Mouse (Mus musculus): ENCODE data around the gene Rusc1.

Rusc1 gene

DNA sequence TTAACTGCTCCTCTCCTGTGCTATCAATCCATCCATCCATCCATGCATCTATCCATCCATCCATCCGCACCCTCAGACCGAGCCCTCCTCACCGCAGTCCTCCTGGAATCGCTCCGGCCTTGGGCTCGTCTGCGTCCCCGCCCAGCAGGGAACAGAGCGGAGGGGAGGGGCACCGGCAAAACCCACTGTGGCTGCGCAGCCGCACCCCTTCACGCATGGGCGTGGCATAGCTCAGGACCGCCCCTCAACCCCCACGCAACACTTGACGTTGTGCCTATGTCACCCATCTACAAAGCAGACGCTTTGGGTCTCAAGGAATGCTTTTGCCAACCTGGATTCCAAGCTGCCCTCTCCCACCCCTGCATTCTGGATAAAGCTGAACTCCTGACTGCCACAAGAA lies at the start of gene Rusc1:
Gene Rusc1 (minus strand): TSS at position 137 of the 400 bp plus-strand sequence.
- peak; percentile 70 for DNase-seq (ENCODE audit: low spot score)

DNA sequence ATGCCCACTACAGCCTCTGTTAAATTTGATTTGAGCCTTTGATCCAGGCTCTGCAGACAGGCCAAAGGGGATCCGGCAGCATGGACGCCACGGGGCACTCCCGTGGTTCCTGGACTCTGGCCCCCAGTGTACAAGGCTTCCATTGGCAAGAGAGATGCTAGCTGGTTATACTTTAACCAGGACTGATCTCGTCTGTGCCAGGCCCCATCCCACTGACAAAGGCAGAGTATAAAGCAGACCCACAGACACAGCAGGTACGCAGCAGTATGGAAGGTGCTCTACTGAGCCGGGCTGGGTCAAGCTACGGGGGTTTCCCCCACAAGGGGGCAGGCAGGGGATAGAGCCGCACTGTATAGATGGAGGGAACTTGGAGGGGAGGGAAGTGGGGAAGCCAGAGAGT lies 43.3 kb upstream of the Rusc1 start:
- DNase-seq (ENCODE audit: low spot score): peak; percentile 17

DNA sequence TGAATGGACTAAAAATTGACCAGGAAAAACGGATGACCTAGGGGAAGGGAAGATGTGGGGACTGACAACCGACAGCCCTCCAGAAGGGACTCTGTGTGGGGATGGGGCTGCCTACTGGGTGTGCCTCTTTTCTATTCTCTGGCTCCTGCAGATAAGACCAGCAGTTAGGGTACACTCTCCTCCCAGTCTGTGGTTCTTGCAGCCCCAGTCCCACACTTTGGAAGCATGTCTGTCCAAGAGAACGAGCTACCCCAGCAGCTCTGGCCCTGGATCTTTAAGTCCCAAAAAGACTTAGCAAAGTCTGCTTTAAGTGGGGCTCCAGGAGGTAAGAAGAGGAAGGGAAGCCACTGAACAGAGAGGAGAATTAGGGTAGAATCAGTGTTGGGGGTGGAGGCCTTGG lies 42.8 kb upstream of the Rusc1 start, which contains the start of gene Pklr:
Gene Pklr (plus strand): TSS at position 185 of the 400 bp plus-strand sequence.
- DNase-seq (ENCODE audit: low spot score): no peak

DNA sequence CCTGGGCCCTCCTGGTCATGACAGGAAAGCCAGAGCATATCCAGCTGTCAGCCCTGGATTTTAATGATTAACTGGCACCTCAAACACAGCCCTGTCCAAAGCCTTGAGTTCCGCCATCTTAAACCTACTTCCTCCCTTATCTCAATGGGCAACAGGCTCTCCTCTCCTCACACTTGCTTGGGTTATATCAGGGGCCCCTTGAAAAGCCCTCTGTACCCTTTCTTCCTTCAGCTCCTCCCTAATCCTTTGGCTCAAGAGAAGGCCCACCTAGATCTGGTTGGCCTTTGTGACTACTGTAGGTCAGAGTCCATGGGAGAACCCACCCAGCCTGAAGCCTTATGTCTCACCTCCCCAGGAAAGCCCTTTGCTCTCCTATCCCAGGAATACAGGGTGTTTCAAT lies 40.6 kb upstream of the Rusc1 start:
- no peak for DNase-seq (ENCODE audit: low spot score)

DNA sequence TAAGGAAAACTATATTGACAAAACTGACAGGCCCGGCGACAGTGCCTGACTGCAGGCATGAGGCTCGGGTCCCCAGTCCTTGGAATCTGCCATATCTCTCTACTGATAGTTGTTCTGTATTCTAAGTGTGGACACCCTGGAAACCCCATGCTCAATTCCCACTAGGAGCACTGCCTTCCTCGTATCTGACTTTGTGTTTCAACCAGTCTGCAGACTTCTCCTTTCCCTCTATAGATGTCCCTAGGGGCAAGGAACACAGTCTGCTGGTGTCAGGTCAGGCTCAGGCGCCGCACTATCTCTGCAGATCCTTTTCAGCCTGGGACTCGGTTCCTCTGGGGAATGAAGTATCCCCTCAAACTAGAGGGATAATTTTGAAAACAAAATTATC lies 39.9 kb upstream of the Rusc1 start:
- DNase-seq (ENCODE audit: low spot score): no peak

DNA sequence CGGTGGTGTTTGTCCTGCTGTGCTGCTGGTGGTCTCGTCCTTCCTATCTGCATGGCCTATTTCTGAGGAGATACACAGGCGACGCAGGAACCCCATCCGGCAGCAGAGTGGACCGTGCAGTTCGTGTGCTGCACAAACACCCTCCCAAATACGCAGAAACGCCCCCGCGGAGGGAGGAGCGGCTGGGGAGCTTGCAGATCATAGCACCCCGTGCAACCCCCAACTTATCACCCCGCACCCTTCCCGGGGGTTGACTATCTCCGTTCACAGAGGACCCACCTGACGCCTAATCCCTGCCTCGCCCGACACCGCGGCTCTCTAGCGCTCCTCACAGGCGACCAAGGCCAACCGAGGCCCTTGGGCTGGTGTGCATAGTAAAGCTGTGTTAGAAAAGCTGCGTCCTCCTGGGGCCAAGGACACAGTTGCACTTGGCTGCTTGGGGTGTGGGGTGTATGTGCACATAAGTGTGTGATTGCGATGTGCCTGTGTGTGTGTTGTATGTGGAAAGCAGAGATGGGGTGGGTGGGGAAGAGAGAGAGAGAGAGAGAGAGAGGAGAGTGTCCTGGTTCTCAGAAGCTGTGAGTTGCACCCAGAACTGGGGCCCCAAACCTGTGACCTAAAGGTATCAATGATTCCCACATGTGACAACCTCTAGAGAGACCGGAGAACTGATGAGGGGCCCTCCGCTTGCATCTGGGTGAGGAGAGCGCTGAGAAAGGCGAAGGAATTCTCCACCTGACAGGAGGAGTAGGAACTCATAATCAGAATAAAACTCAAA lies 39.4 kb upstream of the Rusc1 start:
- peak; percentile 18 for DNase-seq (ENCODE audit: low spot score)

DNA sequence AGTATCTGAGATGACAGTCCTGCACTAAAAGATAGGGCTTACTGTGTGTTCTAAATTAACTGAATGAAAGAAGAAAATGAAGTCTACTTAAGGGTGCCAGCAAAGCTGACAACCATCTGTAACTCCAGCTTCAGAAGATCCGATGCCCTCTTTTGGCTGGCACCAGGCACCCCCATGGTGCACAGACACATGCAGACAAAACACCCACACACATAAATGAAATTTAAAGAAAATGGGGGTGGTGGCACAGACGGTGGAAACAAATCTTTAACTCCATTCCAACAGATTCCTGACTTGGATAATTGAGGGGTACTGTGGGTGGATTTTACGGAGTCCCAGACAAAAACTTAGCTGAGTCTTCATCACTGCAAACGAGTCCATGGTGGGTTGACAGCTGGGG lies 38.7 kb upstream of the Rusc1 start:
- DNase-seq (ENCODE audit: low spot score): no peak

DNA sequence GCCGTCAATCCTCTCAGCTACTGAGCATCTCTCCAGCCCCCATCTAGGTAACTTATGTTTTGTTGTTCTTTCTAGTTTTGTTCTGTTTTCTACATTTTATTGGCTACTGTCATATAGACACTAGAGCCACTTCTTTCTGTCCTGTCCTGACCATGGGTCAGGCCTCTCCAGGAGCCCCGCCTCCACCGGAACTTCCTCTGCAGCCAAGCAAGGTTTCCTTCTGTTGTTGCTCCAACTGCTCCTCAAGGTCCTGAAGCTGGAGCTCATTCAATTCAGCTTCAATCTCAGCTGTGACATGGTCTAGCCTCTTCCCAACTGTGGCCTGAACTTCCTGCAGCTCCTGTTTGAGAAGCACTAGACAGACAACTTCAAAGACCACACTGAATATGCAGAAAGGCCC lies 36.8 kb upstream of the Rusc1 start:
- DNase-seq (ENCODE audit: low spot score): no peak

DNA sequence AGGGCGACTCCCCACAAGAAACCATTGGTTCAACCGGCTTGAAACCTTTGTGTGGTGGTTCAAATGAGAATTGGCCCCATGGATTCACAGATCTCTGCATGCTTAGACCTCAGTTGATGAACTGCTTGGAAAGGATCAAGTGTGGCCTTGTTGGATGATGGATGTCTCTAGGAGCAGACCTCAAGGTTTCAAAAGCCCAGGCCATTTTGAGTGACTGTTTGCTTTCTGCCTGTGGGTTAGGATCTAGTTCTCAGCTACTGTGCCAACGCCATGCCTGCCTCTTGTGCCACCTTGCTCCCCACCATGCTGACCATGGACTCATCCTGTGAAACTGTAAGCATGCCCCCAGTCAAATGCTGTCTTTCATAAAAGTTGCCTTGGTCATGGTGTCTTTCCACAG lies 32.9 kb upstream of the Rusc1 start:
- no peak for DNase-seq (ENCODE audit: low spot score)

DNA sequence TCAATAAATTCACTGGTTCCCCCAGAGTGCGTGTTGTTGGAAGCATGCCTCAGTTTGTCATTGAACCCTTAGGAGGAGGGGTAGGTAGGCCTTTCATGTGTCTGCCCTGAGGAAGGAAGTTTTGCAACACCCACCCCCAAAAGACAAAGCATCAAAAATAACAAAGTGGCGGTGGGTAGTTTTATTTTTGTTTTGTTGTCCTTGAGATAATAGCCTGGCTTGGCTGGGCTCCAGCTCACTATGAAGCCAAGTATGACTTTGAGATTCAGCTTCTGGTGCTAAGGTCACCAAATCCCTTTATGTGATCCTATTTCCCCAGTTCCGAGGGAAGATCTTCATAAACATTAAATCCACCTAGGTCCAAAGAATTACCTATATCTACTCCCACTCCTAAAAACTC lies 31.1 kb upstream of the Rusc1 start:
- DNase-seq (ENCODE audit: low spot score): no peak

DNA sequence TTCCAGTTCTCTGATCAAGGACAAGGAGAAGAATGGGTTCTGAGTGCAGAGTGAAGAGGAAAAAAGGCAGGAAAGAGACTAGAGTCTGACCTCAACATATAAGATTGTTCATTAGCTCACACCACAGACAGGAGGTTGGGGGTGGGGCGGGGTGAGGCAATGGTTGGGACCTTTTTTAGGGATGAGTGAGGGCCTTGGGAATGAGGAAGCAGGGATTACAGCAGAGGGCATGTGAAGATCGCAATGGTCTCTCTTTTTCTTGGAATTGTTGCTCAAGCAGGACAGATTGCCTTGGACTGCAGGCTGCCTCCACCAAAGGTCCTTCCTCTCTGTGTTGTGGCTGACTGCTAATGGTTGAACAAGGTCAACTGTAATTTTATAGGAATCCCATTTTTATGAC lies 30.2 kb upstream of the Rusc1 start:
- DNase-seq (ENCODE audit: low spot score): no peak

DNA sequence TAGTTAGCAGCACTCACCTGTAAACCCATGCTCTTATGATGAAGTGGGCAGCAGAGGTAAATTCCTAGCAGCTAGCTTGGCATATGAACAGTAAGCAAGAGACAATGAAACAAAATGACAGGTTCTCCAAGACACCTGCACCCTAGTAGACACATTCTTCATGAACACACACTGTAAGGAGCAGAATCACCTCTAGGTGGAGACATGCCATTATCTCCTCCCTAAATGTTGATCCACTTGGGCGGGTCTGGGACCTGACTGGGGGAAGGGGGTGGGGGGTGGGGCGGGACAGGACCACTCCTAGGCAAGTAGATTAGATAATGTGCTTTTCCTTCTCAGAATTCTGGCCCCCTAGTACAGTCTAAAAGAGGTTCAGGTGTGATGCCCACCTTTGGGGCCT lies 22.4 kb upstream of the Rusc1 start:
- DNase-seq (ENCODE audit: low spot score): peak; percentile 35

DNA sequence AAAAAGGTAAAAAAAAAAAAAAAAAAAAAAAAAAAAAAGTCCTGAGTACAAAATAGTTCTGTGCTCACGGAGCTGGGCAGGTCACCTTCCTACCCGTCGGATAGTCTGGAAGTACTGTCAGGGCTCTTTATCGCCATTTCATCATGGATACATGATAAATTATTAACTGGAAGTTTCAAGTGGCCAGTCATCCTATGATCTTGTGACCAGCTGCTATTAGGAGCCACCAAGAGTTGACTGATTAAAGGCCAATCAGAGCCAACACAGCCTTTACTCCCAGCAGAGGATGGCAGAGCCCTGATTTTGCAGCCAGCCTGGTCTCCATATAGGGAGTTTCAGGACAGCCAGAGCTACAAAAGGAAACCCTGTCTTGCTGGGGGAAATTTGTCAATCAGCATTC lies 19.9 kb upstream of the Rusc1 start:
- DNase-seq (ENCODE audit: low spot score): no peak

DNA sequence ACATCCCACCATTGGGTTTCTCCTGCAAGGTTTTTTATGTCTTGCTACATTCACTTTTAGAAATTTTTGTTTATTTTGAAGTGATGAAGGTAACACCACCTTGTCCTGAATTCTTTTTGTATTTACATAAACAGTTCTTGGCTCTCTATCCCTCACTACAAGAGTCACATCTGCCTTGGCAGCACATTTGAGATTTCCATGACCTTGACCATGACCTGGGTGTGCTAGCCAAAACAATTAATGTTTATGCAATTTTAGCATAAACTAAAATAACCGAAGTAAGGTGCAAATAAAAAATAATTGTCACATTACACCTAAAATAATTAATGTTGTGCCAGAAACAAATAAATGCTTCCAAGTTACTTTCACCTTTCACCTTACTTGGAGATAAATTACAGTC lies 15.0 kb upstream of the Rusc1 start:
- DNase-seq (ENCODE audit: low spot score): no peak

DNA sequence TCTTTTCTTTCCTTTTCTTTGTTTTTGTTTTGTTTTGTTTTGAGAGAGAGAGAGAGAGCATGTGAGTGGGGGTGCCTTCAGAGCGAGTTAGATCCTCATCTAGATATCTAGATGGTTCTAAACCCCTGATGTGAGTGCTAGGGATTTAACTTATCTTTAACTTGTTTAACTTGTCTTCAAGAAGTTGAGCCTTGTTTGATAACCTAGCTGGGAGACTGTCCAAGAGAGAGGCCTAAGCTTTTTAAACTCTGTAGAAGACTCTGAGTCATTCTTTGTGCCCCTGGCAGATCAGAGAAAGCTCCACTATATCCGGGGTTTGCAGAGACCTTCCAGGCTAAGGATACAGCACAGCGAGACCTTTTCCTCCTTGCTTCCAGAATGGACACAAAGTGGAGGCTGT lies 14.4 kb upstream of the Rusc1 start:
- no peak for DNase-seq (ENCODE audit: low spot score)

DNA sequence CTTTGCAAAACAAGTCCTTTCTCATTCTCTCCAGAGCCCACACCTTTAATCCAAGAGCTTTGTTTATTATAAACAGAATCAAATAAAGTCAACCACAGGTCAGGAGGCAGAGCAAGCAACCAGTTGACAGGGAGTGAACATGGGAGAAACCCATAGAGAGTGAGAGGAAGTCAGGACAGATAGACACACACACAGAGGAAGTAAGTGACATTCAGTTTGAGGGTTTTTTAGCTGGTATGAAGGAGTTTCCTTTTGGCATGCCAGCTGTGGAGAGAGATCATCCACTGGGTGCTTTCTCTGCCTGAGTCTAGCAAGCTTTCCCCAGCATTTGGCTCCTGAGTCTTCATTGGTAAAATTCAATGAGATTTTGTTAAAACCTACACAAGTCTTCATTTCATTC lies 13.8 kb upstream of the Rusc1 start:
- DNase-seq (ENCODE audit: low spot score): no peak

DNA sequence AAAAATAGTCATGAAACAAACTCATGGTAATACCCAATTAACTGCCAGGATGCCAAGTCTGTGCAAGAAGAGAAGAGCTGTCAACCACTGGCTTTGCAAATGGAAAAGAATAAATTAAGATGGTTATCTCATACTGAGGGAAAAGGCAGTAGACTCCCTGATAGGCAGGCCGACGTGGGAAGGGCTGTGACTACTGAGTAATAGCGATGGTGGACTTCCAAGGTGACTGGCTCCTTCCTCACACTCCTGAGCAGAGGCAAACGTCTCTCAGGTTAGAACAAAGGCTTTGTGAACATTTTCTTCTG lies 10.1 kb upstream of the Rusc1 start:
- no peak for DNase-seq (ENCODE audit: low spot score)

DNA sequence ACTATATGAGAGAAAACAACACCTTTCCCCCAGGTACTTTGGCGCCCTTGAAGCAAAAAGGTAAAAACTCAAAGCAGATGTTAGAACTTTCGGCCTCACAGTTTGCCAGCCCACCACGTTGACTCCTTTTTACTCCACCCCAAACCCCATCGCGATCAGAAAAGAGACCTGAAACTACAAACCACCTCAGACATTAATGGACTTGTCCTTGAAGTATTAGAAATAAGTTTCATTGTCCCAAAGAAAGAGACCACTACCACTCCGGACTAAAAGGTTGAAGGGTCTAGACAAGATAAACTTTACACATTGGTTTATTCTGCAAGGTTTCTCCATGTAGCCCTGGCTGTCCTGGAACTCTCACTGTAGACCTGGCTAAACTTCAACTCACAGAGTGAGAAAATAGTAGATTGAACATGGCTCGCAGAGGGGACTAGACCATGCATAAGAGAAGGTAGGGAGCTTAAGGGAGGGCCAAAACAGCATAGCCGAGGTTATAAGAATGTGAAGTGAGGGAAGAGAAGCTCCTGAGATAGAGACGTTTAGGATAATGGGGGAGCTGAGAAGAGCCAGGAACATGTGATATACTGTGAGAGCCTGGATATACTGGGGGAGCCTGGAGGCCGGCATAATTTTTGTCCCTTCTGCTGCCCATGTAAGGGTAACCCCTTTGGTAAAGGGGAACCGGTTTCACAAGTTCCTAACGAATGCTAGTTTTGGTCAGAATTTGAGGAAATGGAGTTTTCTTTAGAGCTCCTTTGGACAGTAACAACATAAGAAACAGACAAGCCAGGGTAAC lies 9.6 kb upstream of the Rusc1 start:
- no peak for DNase-seq (ENCODE audit: low spot score)

DNA sequence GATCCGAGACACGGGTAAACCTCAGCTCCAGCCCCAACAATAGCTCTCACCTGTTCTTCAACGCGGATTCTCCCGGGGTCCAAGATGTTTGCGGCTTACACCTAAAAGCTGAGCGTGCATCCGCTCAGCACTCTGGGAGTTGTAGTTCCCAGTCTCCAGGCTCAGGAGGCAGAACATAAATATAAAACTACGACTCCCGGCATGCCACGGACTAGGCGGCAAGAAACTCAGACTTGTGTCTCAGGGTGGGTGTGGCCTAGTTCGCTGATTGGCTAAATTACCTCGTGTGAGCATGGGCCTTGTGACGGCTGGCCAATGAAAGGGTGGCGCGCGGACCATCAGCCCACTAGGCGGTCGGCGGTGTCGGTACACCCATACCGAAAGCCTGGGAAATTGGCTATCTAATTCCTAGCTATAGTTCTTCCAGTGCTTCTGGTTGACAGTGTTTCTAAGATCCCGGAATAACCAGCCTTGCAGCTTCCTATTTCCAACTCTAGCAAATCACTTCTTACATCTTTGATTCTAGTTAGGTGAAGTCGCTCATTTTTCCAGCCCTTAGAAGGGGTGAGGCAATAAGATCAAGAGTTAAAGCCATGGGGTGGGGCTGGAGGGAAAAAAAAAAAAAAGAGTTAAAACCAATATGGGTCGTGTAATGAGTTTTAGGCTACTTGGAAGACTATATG lies 8.8 kb upstream of the Rusc1 start, which contains the start of gene Fdps:
Gene Fdps (minus strand): TSS at position 148 of the 683 bp plus-strand sequence.
- DNase-seq (ENCODE audit: low spot score): peak; percentile 96

DNA sequence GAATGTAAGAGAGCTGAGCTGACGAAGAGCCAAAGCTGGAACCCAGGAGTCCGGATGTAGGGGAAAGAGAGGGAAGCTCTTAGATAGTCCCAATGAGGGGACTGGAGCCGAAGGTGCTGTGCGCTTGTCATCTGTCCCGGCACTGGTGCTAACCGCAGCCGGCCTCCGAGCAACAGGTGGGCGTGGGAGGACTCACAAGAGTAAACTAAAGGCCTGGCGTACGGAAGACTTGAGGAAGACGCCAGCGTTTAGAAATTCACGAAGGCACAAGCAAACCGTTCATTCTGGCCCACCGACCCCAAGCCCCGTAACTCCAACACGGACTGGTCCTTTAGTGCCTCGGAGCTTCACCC lies 8.3 kb upstream of the Rusc1 start:
- DNase-seq (ENCODE audit: low spot score): no peak

DNA sequence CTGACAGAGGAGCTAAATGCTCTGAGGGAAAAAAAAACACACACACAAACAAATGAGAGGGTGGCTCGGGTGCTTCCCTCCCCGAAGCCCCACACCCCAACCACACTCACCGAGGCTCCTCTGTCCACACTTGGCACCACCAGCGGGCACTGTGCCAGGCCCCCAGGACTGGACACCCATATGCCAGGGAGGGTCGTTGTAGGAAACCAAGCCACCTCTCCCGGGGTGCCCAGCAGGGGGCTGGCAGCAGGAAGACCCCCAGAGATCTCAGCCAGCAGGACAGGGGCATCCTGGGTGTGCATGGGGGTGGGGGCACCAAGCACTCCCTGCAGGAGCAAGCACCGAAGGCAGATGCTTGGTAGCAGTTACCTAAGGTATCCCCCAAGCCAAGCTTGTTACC lies 7.7 kb upstream of the Rusc1 start, which contains the start of gene Gm43738:
Gene Gm43738 (minus strand): TSS at position 289 of the 400 bp plus-strand sequence.
- DNase-seq (ENCODE audit: low spot score): no peak

DNA sequence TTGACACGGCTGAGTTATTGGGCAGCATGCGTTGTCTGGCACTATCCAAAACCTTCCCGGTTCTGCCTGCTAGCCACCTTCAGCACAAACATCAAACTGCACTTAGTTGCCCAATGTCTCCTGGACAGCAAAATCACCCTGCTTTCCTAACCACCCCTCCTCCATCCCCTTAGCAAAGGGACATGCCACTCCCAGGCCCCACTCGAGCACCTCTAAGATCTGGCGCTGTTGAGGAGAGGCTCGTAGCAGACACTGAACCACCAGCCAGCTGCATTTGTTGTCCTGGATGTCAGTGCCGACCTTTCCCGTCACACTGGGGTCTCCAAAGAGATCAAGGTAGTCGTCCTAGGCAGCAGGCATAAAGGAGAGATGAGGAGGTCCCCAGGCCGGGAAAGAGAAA lies 910 bp upstream of the Rusc1 start:
- DNase-seq (ENCODE audit: low spot score): no peak

DNA sequence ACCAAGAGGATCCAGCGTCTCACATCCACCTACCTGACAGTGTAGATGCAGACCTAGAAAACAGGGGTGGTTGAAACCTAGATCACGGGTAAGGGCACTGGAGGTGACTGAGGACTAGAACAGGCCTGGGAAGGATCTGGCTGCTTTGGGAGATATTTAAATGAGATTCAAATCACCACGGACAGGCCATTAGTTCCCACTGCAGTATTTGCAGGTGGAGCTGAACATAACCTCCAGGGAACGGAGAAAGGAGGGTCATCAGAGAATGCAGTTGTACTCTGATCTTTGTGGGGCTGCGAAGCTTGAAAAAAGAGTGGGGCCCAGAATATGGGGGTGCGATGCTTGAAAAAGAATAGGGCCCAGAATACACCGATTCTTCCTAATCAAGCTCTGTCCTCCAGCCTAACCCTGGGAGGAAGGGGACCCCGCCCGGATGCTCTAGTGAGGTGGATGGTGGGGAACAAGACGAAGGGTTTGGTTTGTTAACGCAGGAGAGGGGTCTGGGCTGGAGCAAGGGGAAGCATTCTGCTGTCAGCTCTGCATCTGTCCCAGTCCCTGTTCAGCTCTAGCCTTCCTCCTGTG lies 511 bp downstream of the Rusc1 start:
- no peak for DNase-seq (ENCODE audit: low spot score)
